In genomic region chr2:32151660-32152366, GRCm38 (mm10) we compare ENCODE assay signal across 8 mouse cellular contexts. TPM values are rescaled to one million over a fixed set of nuclear protein-coding genes. Genes with fewer than 3 reads are reported as not detected.
DNase-seq lines count a peak whose midpoint lies in the region; ATAC-seq lines count a peak whose summit lies in the region.

No protein-coding gene starts in this region.

- peak overlapping the region; percentile 87 for H3K4me2 ChIP-seq in heart, embryonic 14.5 days (ENCODE audit: low read length)
- peak overlapping the region; percentile 80 for H3K4me2 ChIP-seq in limb, embryonic 11.5 days (ENCODE audit: low read depth, severe bottlenecking)
- H3K4me2 ChIP-seq in midbrain, embryonic 16.5 days (ENCODE audit: low read length): peak overlapping the region; percentile 100

- H3K4me3 ChIP-seq in heart, embryonic 14.5 days (ENCODE audit: control insufficient read depth in 1 of 2, insufficient read depth in 1 of 2, low read depth in 1 of 2, low read length in 2 of 2): peak overlapping the region; percentile 58 to 80
- H3K4me3 ChIP-seq in limb, embryonic 11.5 days (ENCODE audit: low read depth, low read length): peak overlapping the region; percentile 77
- H3K4me3 ChIP-seq in midbrain, embryonic 16.5 days (ENCODE audit: low read depth, low read length): peak overlapping the region; percentile 93

- intact Hi-C loops in gastrocnemius, postnatal 14 days (cut with DNase I; ENCODE audit: low total_unique reads): loop anchor here (5.0 kb wide), 1 partner anchor 40 kb away; no protein-coding TSS in a partner anchor

- H3K9ac ChIP-seq in heart, embryonic 14.5 days (ENCODE audit: low read length): peak overlapping the region; percentile 99
- H3K9ac ChIP-seq in limb, embryonic 11.5 days (ENCODE audit: low read length): peak overlapping the region; percentile 100
- peak overlapping the region; percentile 99 for H3K9ac ChIP-seq in midbrain, embryonic 16.5 days (ENCODE audit: low read depth, low read length)

- no peak for ATAC-seq in heart, embryonic 14.5 days (ENCODE audit: insufficient number of reproducible peaks, insufficient read depth, low FRiP score, low read depth)
- ATAC-seq in limb, embryonic 11.5 days (ENCODE audit: insufficient number of reproducible peaks, low FRiP score, low TSS enrichment, low read depth): no peak
- ATAC-seq in midbrain, embryonic 16.5 days: peak; percentile 40

- under 1% methylated on average over 22 of the region's 22 CpGs for WGBS in heart, embryonic 14.5 days
- WGBS in limb, embryonic 11.5 days: under 1% methylated on average over 22 of the region's 22 CpGs
- under 1% methylated on average over 22 of the region's 22 CpGs for WGBS in midbrain, embryonic 16.5 days

- no peaks in the 10 kb centered on the region for H3K9me3 ChIP-seq in heart, embryonic 14.5 days (ENCODE audit: control insufficient read depth, low read length)
- no peaks in the 10 kb centered on the region for H3K9me3 ChIP-seq in limb, embryonic 11.5 days (ENCODE audit: control insufficient read depth, low read length)
- H3K9me3 ChIP-seq in midbrain, embryonic 16.5 days (replicated peaks; ENCODE audit: control insufficient read depth, low read length, poor library complexity, severe bottlenecking): no peaks in the 10 kb centered on the region

- peaks cover 43 to 52% of the 10 kb centered on the region in 2 experiments for H3K4me1 ChIP-seq in heart, embryonic 14.5 days (ENCODE audit: control insufficient read depth in 2 of 2, insufficient read depth in 2 of 2, low read length in 2 of 2)
- H3K4me1 ChIP-seq in limb, embryonic 11.5 days (ENCODE audit: control insufficient read depth, insufficient read depth, low read length): peaks cover 44% of the 10 kb centered on the region
- peaks cover 53% of the 10 kb centered on the region for H3K4me1 ChIP-seq in midbrain, embryonic 16.5 days (ENCODE audit: control insufficient read depth, insufficient read depth, low read length)

- peak overlapping the region; percentile 68 to 98 for H3K27ac ChIP-seq in heart, embryonic 14.5 days (replicated peaks in 1 of 2; ENCODE audit: control insufficient read depth in 1 of 2, insufficient read depth in 1 of 2, low read depth in 2 of 2, low read length in 2 of 2)
- peak overlapping the region; percentile 99 for H3K27ac ChIP-seq in limb, embryonic 11.5 days (replicated peaks; ENCODE audit: low read depth, low read length)
- peak overlapping the region; percentile 99 for H3K27ac ChIP-seq in midbrain, embryonic 16.5 days (ENCODE audit: low read length)

- no peaks in the 10 kb centered on the region for H3K27me3 ChIP-seq in heart, embryonic 14.5 days (ENCODE audit: control insufficient read depth, insufficient read depth, low read length)
- H3K27me3 ChIP-seq in limb, embryonic 11.5 days (ENCODE audit: control insufficient read depth, insufficient read depth, low read length): no peaks in the 10 kb centered on the region
- no peaks in the 10 kb centered on the region for H3K27me3 ChIP-seq in midbrain, embryonic 16.5 days (ENCODE audit: control insufficient read depth, insufficient read depth, low read depth, low read length)

- peak; percentile 71 for DNase-seq in adrenal gland, adult 2 months
- no peak for DNase-seq in adrenal gland, postnatal 4 days (ENCODE audit: low spot score in 2 of 2)
- peak; percentile 43 for DNase-seq in 3134 (ENCODE audit: extremely low read depth, insufficient read length, low spot score)
- DNase-seq in cerebellum, adult 9-11 months: peak; percentile 75
- DNase-seq in limb, embryonic 11.5 days (ENCODE audit: low spot score): peak; percentile 67
- DNase-seq in gastrocnemius, postnatal 14 days: no peak

- H3K36me3 ChIP-seq in heart, embryonic 14.5 days (ENCODE audit: control insufficient read depth, insufficient read depth, low read length): no peaks in the 10 kb centered on the region
- H3K36me3 ChIP-seq in limb, embryonic 11.5 days (ENCODE audit: control insufficient read depth, insufficient read depth, low read length): no peaks in the 10 kb centered on the region; the same call in 1 of the 2 replicates
- no peaks in the 10 kb centered on the region for H3K36me3 ChIP-seq in midbrain, embryonic 16.5 days (ENCODE audit: control insufficient read depth, insufficient read depth, low read length)

RNA-seq across cellular contexts. Expression of gene Prrc2b, which starts 0.9 kb away (rescaled TPM):
- total RNA-seq in adrenal gland, adult 2 months (2021): 100 to 1,000 TPM in 1 of 2 experiments, 10 to 100 TPM in 1; 93.5 to 104 TPM
- 70.0 and 82.7 TPM in 2 replicates for polyA plus RNA-seq in adrenal gland, adult 2 months (2012; rRNA removed)
- total RNA-seq in adrenal gland, postnatal 4 days (2021): 100 to 1,000 TPM; 148 to 158 TPM
- polyA plus RNA-seq in heart, embryonic 14.5 days (2014; fragmentation: Nextera tagmentation; extraction: Ambion mirVana): 35.8 and 41.8 TPM in 2 replicates
- polyA plus RNA-seq in limb, embryonic 11.5 days (2014; fragmentation: Nextera tagmentation; extraction: Ambion mirVana): 62.5 and 72.5 TPM in 2 replicates
- 69.8 and 77.9 TPM in 2 replicates for polyA plus RNA-seq in midbrain, embryonic 16.5 days (2015; fragmentation: Nextera tagmentation; extraction: Ambion mirVana)
- 10 to 100 TPM; 79.2 to 83.9 TPM for total RNA-seq in gastrocnemius, postnatal 14 days (2021)

RNA-seq across cellular contexts. Expression of gene Plpp7, which starts 56.5 kb away (rescaled TPM):
- 1 to 10 TPM; 4.0 to 4.2 TPM for total RNA-seq in adrenal gland, adult 2 months (2021)
- polyA plus RNA-seq in adrenal gland, adult 2 months (2012; rRNA removed): 35.8 and 42.0 TPM in 2 replicates
- total RNA-seq in adrenal gland, postnatal 4 days (2021): 1 to 10 TPM; 5.5 to 6.3 TPM
- polyA plus RNA-seq in heart, embryonic 14.5 days (2014; fragmentation: Nextera tagmentation; extraction: Ambion mirVana): 13.3 and 13.6 TPM in 2 replicates
- 2.7 and 3.8 TPM in 2 replicates for polyA plus RNA-seq in limb, embryonic 11.5 days (2014; fragmentation: Nextera tagmentation; extraction: Ambion mirVana)
- 25.0 and 28.4 TPM in 2 replicates for polyA plus RNA-seq in midbrain, embryonic 16.5 days (2015; fragmentation: Nextera tagmentation; extraction: Ambion mirVana)
- total RNA-seq in gastrocnemius, postnatal 14 days (2021): 100 to 1,000 TPM in 1 of 2 experiments, 10 to 100 TPM in 1; 87.5 to 102 TPM

Comparison
In these comparisons a context has a peak if more than half of its experiments do, and no peak if none do; other contexts are left out.
1. DNase-seq: peak in adrenal gland, adult 2 months (single experiment), 3134 (single experiment), cerebellum, adult 9-11 months (single experiment) and limb, embryonic 11.5 days (single experiment); none in adrenal gland, postnatal 4 days (0 of 2) and gastrocnemius, postnatal 14 days (single experiment).
2. Peak in every context shown above with its lines, with median percentiles within 50 percentile points of each other: H3K27ac ChIP-seq, H3K4me2 ChIP-seq, H3K4me3 ChIP-seq and H3K9ac ChIP-seq.